Mouse (Mus musculus) intestine, postnatal 0 days (tissue): ENCODE measurements at regions not wholly inside any gene's neighbourhood (a gene's known extent, or its start where the extent isn't known, plus 50 kb on each side); places are given as distances from the start of the nearest gene placed in this dataset.

Experiments
- ATAC-seq: fragments of 200-750 bp; cut with Nextera tagmentation; 2 replicates; pipeline ENCODE4 v1.8.0; 2017; ENCODE audit warnings: mild to moderate bottlenecking, moderate TSS enrichment, moderate library complexity
- H3K27ac ChIP-seq: fragments of 300-500 bp; sonication (generic); 2 replicates; pipeline ENCODE4 v1.5.1; 2014; ENCODE audit warnings: mild to moderate bottlenecking, low read depth, low read length, moderate library complexity
- H3K27me3 ChIP-seq: fragments of 300-500 bp; sonication (generic); replicated peaks from 2 replicates; pipeline ENCODE4 v1.6.1; 2014; ENCODE audit warnings: low read length, mixed read lengths; ENCODE audit not compliant: control insufficient read depth, insufficient read depth
- H3K36me3 ChIP-seq: fragments of 300-500 bp; sonication (generic); 2 replicates; pipeline ENCODE4 v1.6.1; 2014; ENCODE audit warnings: mild to moderate bottlenecking, moderate library complexity; ENCODE audit not compliant: control insufficient read depth, insufficient read depth
- H3K4me1 ChIP-seq: fragments of 300-500 bp; sonication (generic); replicated peaks from 2 replicates; pipeline ENCODE4 v1.6.1; 2014; ENCODE audit warnings: antibody characterized with exemption, low read length, mixed read lengths; ENCODE audit not compliant: control insufficient read depth, insufficient read depth
- H3K4me2 ChIP-seq: fragments of 300-500 bp; sonication (generic); replicated peaks from 2 replicates; pipeline ENCODE4 v1.6.1; 2014; ENCODE audit warnings: low read depth, mild to moderate bottlenecking, moderate library complexity
- H3K4me3 ChIP-seq: fragments of 300-500 bp; sonication (generic); 2 replicates; pipeline ENCODE4 v1.5.1; 2014; ENCODE audit warnings: low read depth, low read length
- H3K9ac ChIP-seq: fragments of 300-500 bp; sonication (generic); 2 replicates; pipeline ENCODE4 v1.6.1; 2014; ENCODE audit warnings: mild to moderate bottlenecking, low read depth, low read length
- H3K9me3 ChIP-seq: fragments of 300-500 bp; sonication (generic); 2 replicates; pipeline ENCODE4 v1.6.1; 2016; ENCODE audit warnings: mixed run types; ENCODE audit not compliant: control insufficient read depth
- CTCF ChIP-seq: sonication (generic); IDR thresholded peaks from 2 replicates; pipeline ENCODE4 v1.5.1; 2016; ENCODE audit warnings: low read depth, mild to moderate bottlenecking, control low read depth, antibody characterized with exemption, moderate library complexity
- WGBS: fragments of 180-500 bp; shearing (Covaris S2); extraction: QIAGEN DNeasy Blood & Tissue Kit; methylation state at CpG from one replicate; pipeline ENCODE4 v1.1.7; 2014; 5-methylcytosine and 5-hydroxymethylcytosine counted together

GRCm38 (mm10) chr1:186379938-186380847, 263.1 kb upstream of the Lyplal1 start:
- Histone ChIP-seq H3K4me1 (no peaks in the 10 kb centered on the region), H3K27ac (no peak overlapping the region), H3K36me3 (no peaks in the 10 kb centered on the region), H3K9ac (no peak overlapping the region), H3K4me2 (no peak overlapping the region), H3K9me3 (no peaks in the 10 kb centered on the region), H3K4me3 (no peak overlapping the region), H3K27me3 (no peaks in the 10 kb centered on the region)
- ATAC-seq = no peak
- 81% methylated on average over 10 of the region's 10 CpGs for WGBS
- no peak for TF ChIP-seq CTCF

GRCm38 (mm10) chr1:186376906-186377623, 260.0 kb upstream of the Lyplal1 start:
- WGBS = 42% methylated on average over 9 of the region's 9 CpGs
- TF ChIP-seq CTCF = no peak

GRCm38 (mm10) chr1:186374009-186374649, 257.0 kb upstream of the Lyplal1 start:
- no peak overlapping the region for H3K4me2 ChIP-seq
- ATAC-seq = no peak
- no peak overlapping the region for H3K27ac ChIP-seq
- H3K9ac ChIP-seq = no peak overlapping the region
- no peaks in the 10 kb centered on the region for H3K36me3 ChIP-seq
- no peaks in the 10 kb centered on the region for H3K4me1 ChIP-seq
- H3K9me3 ChIP-seq = no peaks in the 10 kb centered on the region
- no peak for TF ChIP-seq CTCF
- WGBS = 33% methylated on average over 9 of the region's 9 CpGs
- H3K4me3 ChIP-seq = no peak overlapping the region
- no peaks in the 10 kb centered on the region for H3K27me3 ChIP-seq

More at GRCm38 (mm10) chr1:186376906-186377623, 260.0 kb upstream of the Lyplal1 start:
- Histone ChIP-seq H3K9ac (no peak overlapping the region), H3K4me1 (no peaks in the 10 kb centered on the region), H3K27ac (no peak overlapping the region), H3K4me2 (no peak overlapping the region), H3K4me3 (no peak overlapping the region), H3K9me3 (no peaks in the 10 kb centered on the region), H3K36me3 (no peaks in the 10 kb centered on the region), H3K27me3 (no peaks in the 10 kb centered on the region)
- no peak for ATAC-seq

- no peak for ATAC-seq
- H3K36me3 ChIP-seq = no peaks in the 10 kb centered on the region
- H3K4me1 ChIP-seq = no peaks in the 10 kb centered on the region
- no peaks in the 10 kb centered on the region for H3K9me3 ChIP-seq
- 68% methylated on average over 4 of the region's 4 CpGs for WGBS
- H3K4me3 ChIP-seq = no peak overlapping the region
- H3K27ac ChIP-seq = no peak overlapping the region
- no peak overlapping the region for H3K4me2 ChIP-seq
- no peaks in the 10 kb centered on the region for H3K27me3 ChIP-seq
- TF ChIP-seq CTCF = no peak
- H3K9ac ChIP-seq = no peak overlapping the region
Measured at GRCm38 (mm10) chr1:186373386-186373785, 256.3 kb upstream of the Lyplal1 start.

GRCm38 (mm10) chr1:186372770-186373353, 255.8 kb upstream of the Lyplal1 start:
- Histone ChIP-seq H3K27ac (no peak overlapping the region), H3K4me2 (no peak overlapping the region), H3K4me3 (no peak overlapping the region), H3K4me1 (no peaks in the 10 kb centered on the region), H3K36me3 (no peaks in the 10 kb centered on the region), H3K27me3 (no peaks in the 10 kb centered on the region), H3K9ac (no peak overlapping the region), H3K9me3 (no peaks in the 10 kb centered on the region)
- 85% methylated on average over 2 of the region's 2 CpGs for WGBS
- TF ChIP-seq CTCF = no peak
- ATAC-seq = no peak

- Histone ChIP-seq H3K9ac (no peak overlapping the region), H3K27ac (no peak overlapping the region), H3K36me3 (no peaks in the 10 kb centered on the region), H3K4me1 (no peaks in the 10 kb centered on the region), H3K4me3 (no peak overlapping the region), H3K4me2 (no peak overlapping the region), H3K27me3 (no peaks in the 10 kb centered on the region), H3K9me3 (no peaks in the 10 kb centered on the region)
- ATAC-seq = no peak
- 89% methylated on average over 4 of the region's 4 CpGs for WGBS
- no peak for TF ChIP-seq CTCF
Measured at GRCm38 (mm10) chr1:186363356-186363755, 246.2 kb upstream of the Lyplal1 start.
